Mouse (Mus musculus): ENCODE results near the gene Mllt6. TPM values are rescaled to one million over a fixed set of nuclear protein-coding genes. Genes with fewer than 3 reads are reported as not detected.

Mllt6 gene
- polyA plus RNA-seq, 1 experiment: 15.5 TPM

GRCm38 (mm10) chr11:97663528-97664338 is 519 bp downstream of the Mllt6 start:
- no peaks in the 10 kb centered on the region for H3K27me3 ChIP-seq (ENCODE audit: control insufficient read depth, insufficient read depth, insufficient read length)
- H3K36me3 ChIP-seq (ENCODE audit: control insufficient read depth, insufficient read depth): no peaks in the 10 kb centered on the region
- TF ChIP-seq MAX (IDR thresholded peaks at IDR 0.05; ENCODE audit: low read depth) (no peak), E2F4 (IDR thresholded peaks at IDR 0.05; ENCODE audit: insufficient read depth) (no peak), POLR2AphosphoS2 (IDR thresholded peaks at IDR 0.05; ENCODE audit: insufficient read length, low read depth) (no peak), USF1 (IDR thresholded peaks at IDR 0.05; ENCODE audit: low read depth) (no peak), CEBPB (IDR thresholded peaks at IDR 0.05; ENCODE audit: insufficient read depth, poor library complexity, severe bottlenecking) (no peak), REST (IDR thresholded peaks at IDR 0.05; ENCODE audit: insufficient read depth, insufficient read length) (no peak), TCF12 (IDR thresholded peaks at IDR 0.05; ENCODE audit: insufficient read depth, poor library complexity, severe bottlenecking) (no peak), MYOD1 (IDR thresholded peaks at IDR 0.05; ENCODE audit: control insufficient read depth in 1 of 3, insufficient read length in 2 of 3, low read depth in 2 of 3) (no peak), SRF (IDR thresholded peaks at IDR 0.05; ENCODE audit: control insufficient read depth, insufficient read length, low read depth) (no peak), TCF3 (IDR thresholded peaks at IDR 0.05; ENCODE audit: insufficient read length, low read depth) (no peak)
- H3K4me3 ChIP-seq: peak overlapping the region; percentile 83
- peak overlapping the region; percentile 67 for H3ac ChIP-seq (ENCODE audit: control insufficient read depth, insufficient read length)
- H3K4me2 ChIP-seq (ENCODE audit: low read depth): peak overlapping the region; percentile 72
- peaks cover 22% of the 10 kb centered on the region for H3K79me2 ChIP-seq (ENCODE audit: control insufficient read depth, insufficient read depth)

DNA sequence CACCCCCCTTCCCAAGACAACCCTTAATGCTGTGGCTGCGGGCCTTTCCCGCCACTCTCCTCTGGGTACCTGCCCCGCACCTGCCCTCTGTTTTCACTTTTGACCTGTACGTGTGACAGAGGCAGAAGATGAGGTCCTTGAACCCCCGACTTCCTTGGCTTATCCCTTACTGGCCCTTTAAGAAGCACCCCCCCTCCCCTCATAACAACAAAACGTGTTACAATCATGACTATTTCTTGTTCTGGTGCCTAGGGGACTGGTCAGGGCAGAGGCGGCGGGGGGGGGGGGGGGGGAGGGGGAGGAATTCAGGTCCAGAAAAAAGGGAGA is 1.1 kb downstream of the Mllt6 start:
- no peak for TF ChIP-seq POLR2AphosphoS2 (IDR thresholded peaks at IDR 0.05; ENCODE audit: insufficient read length, low read depth)
- TF ChIP-seq MAX (IDR thresholded peaks at IDR 0.05; ENCODE audit: low read depth): no peak
- no peak for TF ChIP-seq MYOG (IDR thresholded peaks at IDR 0.05; ENCODE audit: control insufficient read depth in 1 of 3, insufficient read depth in 1 of 3, insufficient read length in 2 of 3, low read depth in 2 of 3)
- TF ChIP-seq TCF3 (IDR thresholded peaks at IDR 0.05; ENCODE audit: insufficient read length, low read depth): no peak
- H3K27me3 ChIP-seq (ENCODE audit: control insufficient read depth, insufficient read depth, insufficient read length): no peaks in the 10 kb centered on the region
- peak overlapping the region; percentile 72 for H3K4me2 ChIP-seq (ENCODE audit: low read depth)
- H3K79me2 ChIP-seq (ENCODE audit: control insufficient read depth, insufficient read depth): peaks cover 17% of the 10 kb centered on the region
- peak overlapping the region; percentile 67 for H3ac ChIP-seq (ENCODE audit: control insufficient read depth, insufficient read length)
- H3K36me3 ChIP-seq (ENCODE audit: control insufficient read depth, insufficient read depth): no peaks in the 10 kb centered on the region
- H3K4me3 ChIP-seq: peak overlapping the region; percentile 83

DNA sequence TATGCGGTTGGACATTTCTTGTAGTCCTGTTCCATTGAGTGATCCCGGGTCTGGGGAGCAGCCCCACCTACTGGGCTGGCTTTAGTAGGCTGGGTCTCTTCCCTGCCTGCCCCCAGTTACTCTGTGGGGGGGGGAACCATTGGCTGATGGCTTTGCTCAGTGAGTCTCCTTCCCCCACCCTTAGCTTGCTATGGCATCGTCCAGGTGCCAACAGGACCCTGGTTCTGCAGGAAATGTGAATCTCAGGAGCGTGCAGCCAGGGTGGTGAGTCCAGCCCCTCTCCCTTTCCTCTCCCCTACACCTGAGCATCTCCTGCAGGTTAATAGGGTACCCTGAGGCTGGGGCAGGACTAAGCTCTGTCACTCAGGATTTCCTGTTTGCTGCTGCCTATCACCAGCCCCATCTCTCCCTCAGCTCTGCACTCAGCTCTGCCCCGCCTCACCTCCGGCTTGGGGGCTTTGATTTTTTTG is 1.6 kb downstream of the Mllt6 start:
- no peaks in the 10 kb centered on the region for H3K27me3 ChIP-seq (ENCODE audit: control insufficient read depth, insufficient read depth, insufficient read length)
- H3K36me3 ChIP-seq (ENCODE audit: control insufficient read depth, insufficient read depth): no peaks in the 10 kb centered on the region
- peak overlapping the region; percentile 83 for H3K4me3 ChIP-seq
- H3ac ChIP-seq (ENCODE audit: control insufficient read depth, insufficient read length): no peak overlapping the region
- peak overlapping the region; percentile 72 for H3K4me2 ChIP-seq (ENCODE audit: low read depth)
- peaks cover 12% of the 10 kb centered on the region for H3K79me2 ChIP-seq (ENCODE audit: control insufficient read depth, insufficient read depth)
- TF ChIP-seq SRF (IDR thresholded peaks at IDR 0.05; ENCODE audit: control insufficient read depth, insufficient read length, low read depth): no peak
- no peak for TF ChIP-seq CEBPB (IDR thresholded peaks at IDR 0.05; ENCODE audit: insufficient read depth, poor library complexity, severe bottlenecking)
- no peak for TF ChIP-seq TCF3 (IDR thresholded peaks at IDR 0.05; ENCODE audit: insufficient read length, low read depth)
- no peak for TF ChIP-seq POLR2A (IDR thresholded peaks at IDR 0.05; ENCODE audit: insufficient read length, low read depth)
- no peak for TF ChIP-seq MYOD1 (IDR thresholded peaks at IDR 0.05; ENCODE audit: control insufficient read depth in 1 of 3, insufficient read length in 2 of 3, low read depth in 2 of 3)
- no peak for TF ChIP-seq MAX (IDR thresholded peaks at IDR 0.05; ENCODE audit: low read depth)
- TF ChIP-seq USF1 (IDR thresholded peaks at IDR 0.05; ENCODE audit: low read depth): no peak
- no peak for TF ChIP-seq POLR2AphosphoS2 (IDR thresholded peaks at IDR 0.05; ENCODE audit: insufficient read length, low read depth)
- TF ChIP-seq REST (IDR thresholded peaks at IDR 0.05; ENCODE audit: insufficient read depth, insufficient read length): no peak
- TF ChIP-seq MYOG (IDR thresholded peaks at IDR 0.05; ENCODE audit: control insufficient read depth in 1 of 3, insufficient read depth in 1 of 3, insufficient read length in 2 of 3, low read depth in 2 of 3): no peak
- TF ChIP-seq E2F4 (IDR thresholded peaks at IDR 0.05; ENCODE audit: insufficient read depth): no peak
- no peak for TF ChIP-seq TCF12 (IDR thresholded peaks at IDR 0.05; ENCODE audit: insufficient read depth, poor library complexity, severe bottlenecking)

- no peaks in the 10 kb centered on the region for H3K27me3 ChIP-seq (ENCODE audit: control insufficient read depth, insufficient read depth, insufficient read length)
- no peak for TF ChIP-seq SRF (IDR thresholded peaks at IDR 0.05; ENCODE audit: control insufficient read depth, insufficient read length, low read depth)
- no peak for TF ChIP-seq REST (IDR thresholded peaks at IDR 0.05; ENCODE audit: insufficient read depth, insufficient read length)
- no peak for TF ChIP-seq POLR2A (IDR thresholded peaks at IDR 0.05; ENCODE audit: insufficient read length, low read depth)
- no peak for TF ChIP-seq E2F4 (IDR thresholded peaks at IDR 0.05; ENCODE audit: insufficient read depth)
- TF ChIP-seq MYOD1 (IDR thresholded peaks at IDR 0.05; ENCODE audit: control insufficient read depth in 1 of 3, insufficient read length in 2 of 3, low read depth in 2 of 3): no peak
- TF ChIP-seq CEBPB (IDR thresholded peaks at IDR 0.05; ENCODE audit: insufficient read depth, poor library complexity, severe bottlenecking): no peak
- no peak for TF ChIP-seq TCF12 (IDR thresholded peaks at IDR 0.05; ENCODE audit: insufficient read depth, poor library complexity, severe bottlenecking)
- no peak for TF ChIP-seq MYOG (IDR thresholded peaks at IDR 0.05; ENCODE audit: control insufficient read depth in 1 of 3, insufficient read depth in 1 of 3, insufficient read length in 2 of 3, low read depth in 2 of 3)
- no peak for TF ChIP-seq MAX (IDR thresholded peaks at IDR 0.05; ENCODE audit: low read depth)
- TF ChIP-seq TCF3 (IDR thresholded peaks at IDR 0.05; ENCODE audit: insufficient read length, low read depth): no peak
- TF ChIP-seq USF1 (IDR thresholded peaks at IDR 0.05; ENCODE audit: low read depth): no peak
- TF ChIP-seq POLR2AphosphoS2 (IDR thresholded peaks at IDR 0.05; ENCODE audit: insufficient read length, low read depth): no peak
- H3ac ChIP-seq (ENCODE audit: control insufficient read depth, insufficient read length): no peak overlapping the region
- H3K79me2 ChIP-seq (ENCODE audit: control insufficient read depth, insufficient read depth): peaks cover 12% of the 10 kb centered on the region
- no peaks in the 10 kb centered on the region for H3K36me3 ChIP-seq (ENCODE audit: control insufficient read depth, insufficient read depth)
- no peak overlapping the region for H3K4me3 ChIP-seq
- H3K4me2 ChIP-seq (ENCODE audit: low read depth): no peak overlapping the region
Measured at GRCm38 (mm10) chr11:97665431-97665830, 2.2 kb downstream of the Mllt6 start.
